Mouse (Mus musculus) small intestine, adult 2 months (tissue): ENCODE results near the gene Prss29. TPM values are rescaled to one million over a fixed set of nuclear protein-coding genes. Genes with fewer than 3 reads are reported as not detected.

ENCODE experiments used
- H3K27ac ChIP-seq: fragments of 200-500 bp; 2 replicates; pipeline ENCODE4 v1.5.1; 2012; ENCODE audit warnings: low read depth, low read length, control low read depth, inconsistent platforms; ENCODE audit not compliant: insufficient read depth
- H3K27me3 ChIP-seq: fragments of 200-500 bp; 2 replicates; pipeline ENCODE4 v1.6.1; 2012; ENCODE audit warnings: mild to moderate bottlenecking, moderate library complexity, low read length, inconsistent platforms; ENCODE audit not compliant: control insufficient read depth, insufficient read depth
- H3K36me3 ChIP-seq: fragments of 200-500 bp; 2 replicates; pipeline ENCODE4 v1.6.1; 2012; ENCODE audit warnings: mild to moderate bottlenecking, low read length, control low read depth, inconsistent platforms; ENCODE audit not compliant: control insufficient read depth, insufficient read depth
- H3K4me1 ChIP-seq: fragments of 200-500 bp; 2 replicates; pipeline ENCODE4 v1.6.1; 2012; ENCODE audit warnings: low read length, inconsistent platforms, mixed read lengths; ENCODE audit not compliant: control insufficient read depth, insufficient read depth, insufficient read length
- H3K4me3 ChIP-seq: fragments of 200-500 bp; 2 replicates; pipeline ENCODE4 v1.5.1; 2012; ENCODE audit warnings: low read depth, mild to moderate bottlenecking, control low read depth, inconsistent platforms, low read length, moderate library complexity
- CTCF ChIP-seq: fragments of 200-500 bp; IDR thresholded peaks from 2 replicates; pipeline ENCODE4 v1.5.1; 2012; ENCODE audit warnings: low read depth, mild to moderate bottlenecking, control low read depth, inconsistent platforms, low read length, moderate library complexity, mixed read lengths; ENCODE audit not compliant: insufficient replicate concordance, insufficient read length; ENCODE audit errors: extremely low read depth
- POLR2A ChIP-seq: fragments of 200-500 bp; IDR thresholded peaks from 2 replicates; pipeline ENCODE4 v1.6.1; 2012; ENCODE audit warnings: low read depth, mild to moderate bottlenecking, control low read depth, inconsistent platforms, low read length, moderate library complexity
- WGBS: fragments of 180-500 bp; shearing (Covaris S2); methylation state at CpG from one replicate; pipeline ENCODE4 v1.1.7; 2018; 5-methylcytosine and 5-hydroxymethylcytosine counted together
- polyA plus RNA-seq: library from polyadenylated mRNA; depleted of rRNA; stranded (reverse); fragments of >200 nt; gene quantifications from 2 replicates; pipeline ENCODE4 v1.2.3, GENCODE M21; 2012; rRNA removed

Gene Prss29
- polyA plus RNA-seq, 1 experiment, result not detected

GRCm38 (mm10) chr17:25340003-25340402 lies 21.5 kb downstream of the Prss29 start:
- H3K4me1 ChIP-seq, result no peaks in the 10 kb centered on the region
- TF ChIP-seq CTCF (no peak), POLR2A (no peak)
- H3K4me3 ChIP-seq, result no peak overlapping the region
- no peak overlapping the region for H3K27ac ChIP-seq
- no peaks in the 10 kb centered on the region for H3K36me3 ChIP-seq
- WGBS, result 86% methylated on average over 6 of the region's 6 CpGs
- no peaks in the 10 kb centered on the region for H3K27me3 ChIP-seq

- Histone ChIP-seq H3K4me3 (no peak overlapping the region), H3K27ac (no peak overlapping the region), H3K4me1 (no peaks in the 10 kb centered on the region), H3K27me3 (no peaks in the 10 kb centered on the region), H3K36me3 (no peaks in the 10 kb centered on the region)
- TF ChIP-seq CTCF (no peak), POLR2A (no peak)
- WGBS, result 32% methylated on average over 3 of the region's 3 CpGs
Measured at GRCm38 (mm10) chr17:25341490-25341889, 23.0 kb downstream of the Prss29 start.

- Histone ChIP-seq H3K27me3 (no peaks in the 10 kb centered on the region), H3K4me3 (no peak within 1 kb of the TSS), H3K27ac (no peak within 1 kb of the TSS), H3K4me1 (no peaks in the 10 kb centered on the region), H3K36me3 (no peaks in the 10 kb centered on the region)
- TF ChIP-seq POLR2A (no peak), CTCF (no peak)
- 73% methylated on average over 4 of the region's 4 CpGs for WGBS
Measured at GRCm38 (mm10) chr17:25345462-25345861, 27.0 kb downstream of the Prss29 start, which contains the start of gene Tpsab1. TSS of gene Tpsab1 (minus strand) at chr17:25345562.

- 50% methylated on average over 2 of the region's 2 CpGs for WGBS
- H3K36me3 ChIP-seq, result no peaks in the 10 kb centered on the region
- no peak overlapping the region for H3K4me3 ChIP-seq
- TF ChIP-seq POLR2A (no peak), CTCF (no peak)
- no peak overlapping the region for H3K27ac ChIP-seq
- no peaks in the 10 kb centered on the region for H3K4me1 ChIP-seq
- no peaks in the 10 kb centered on the region; the same call in 1 of the 2 replicates for H3K27me3 ChIP-seq
Measured at GRCm38 (mm10) chr17:25361291-25361690, 42.8 kb downstream of the Prss29 start.

- Histone ChIP-seq H3K27me3 (no peaks in the 10 kb centered on the region; the same call in 1 of the 2 replicates), H3K4me1 (no peaks in the 10 kb centered on the region), H3K4me3 (no peak overlapping the region), H3K27ac (no peak overlapping the region), H3K36me3 (no peaks in the 10 kb centered on the region)
- WGBS, result 3% methylated on average over 1 of the region's 1 CpGs
- TF ChIP-seq CTCF (peak; percentile 72; the same call in 1 of the 2 replicates), POLR2A (no peak)
Measured at GRCm38 (mm10) chr17:25363726-25364125, 45.3 kb downstream of the Prss29 start.

GRCm38 (mm10) chr17:25366005-25366404 lies 47.6 kb downstream of the Prss29 start, which contains the start of gene Tpsb2:
TSS of gene Tpsb2 (plus strand) at chr17:25366305.
- 60% methylated on average over 2 of the region's 2 CpGs for WGBS
- no peak within 1 kb of the TSS for H3K27ac ChIP-seq
- no peaks in the 10 kb centered on the region; the same call in 1 of the 2 replicates for H3K27me3 ChIP-seq
- no peak for TF ChIP-seq POLR2A
- no peak for TF ChIP-seq CTCF
- H3K4me3 ChIP-seq, result no peak within 1 kb of the TSS
- no peaks in the 10 kb centered on the region for H3K4me1 ChIP-seq
- H3K36me3 ChIP-seq, result no peaks in the 10 kb centered on the region

- Histone ChIP-seq H3K4me1 (no peaks in the 10 kb centered on the region), H3K27ac (peak within 1 kb of the TSS; percentile 38), H3K36me3 (no peaks in the 10 kb centered on the region), H3K27me3 (no peaks in the 10 kb centered on the region), H3K4me3 (no peak within 1 kb of the TSS)
- TF ChIP-seq CTCF (no peak), POLR2A (no peak)
- 64% methylated on average over 3 of the region's 3 CpGs for WGBS
Measured at GRCm38 (mm10) chr17:25368973-25369372, 50.5 kb downstream of the Prss29 start, which contains the start of gene Tpsg1. TSS of gene Tpsg1 (plus strand) at chr17:25369273.

Other genes starting within 250 kb of the Prss29 start
- 9.7 and 17.7 TPM in 2 replicates for gene Tmem204, start 235.1 kb upstream of the Prss29 start, polyA plus RNA-seq
- gene Telo2, start 202.7 kb upstream of the Prss29 start, polyA plus RNA-seq, result 7.3 and 8.9 TPM in 2 replicates
- 0.10 TPM in 1 of 2 replicates, not detected in the other for gene Ptx4, start 197.9 kb upstream of the Prss29 start, polyA plus RNA-seq
- gene Clcn7, start 185.3 kb upstream of the Prss29 start, polyA plus RNA-seq, result 9.5 and 15.9 TPM in 2 replicates
- gene Ccdc154, start 156.2 kb upstream of the Prss29 start, polyA plus RNA-seq, result 0.06 TPM in 1 of 2 replicates, not detected in the other
- 0.33 and 0.46 TPM in 2 replicates for gene Gm38655, start 143.2 kb upstream of the Prss29 start, polyA plus RNA-seq
- gene BC003965, start 134.1 kb upstream of the Prss29 start, polyA plus RNA-seq, result 5.4 and 6.3 TPM in 2 replicates
- 7.1 and 11.7 TPM in 2 replicates for gene Unkl, start 130.3 kb upstream of the Prss29 start, polyA plus RNA-seq
- gene Gnptg, start 78.5 kb upstream of the Prss29 start, polyA plus RNA-seq, result 21.0 and 29.3 TPM in 2 replicates
- 6.8 and 13.3 TPM in 2 replicates for gene Tsr3, start 78.5 kb upstream of the Prss29 start, polyA plus RNA-seq
- gene Baiap3, start 62.3 kb upstream of the Prss29 start, polyA plus RNA-seq, result 10.1 TPM in 2 replicates
- gene Ube2i, start 44.0 kb upstream of the Prss29 start, polyA plus RNA-seq, result 24.8 and 50.8 TPM in 2 replicates
- not detected in 2 replicates for gene Prss34, start 20.3 kb upstream of the Prss29 start, polyA plus RNA-seq
- gene Prss28, start 10.0 kb upstream of the Prss29 start, polyA plus RNA-seq, result not detected in 2 replicates
- gene Tpsab1, start 26.9 kb downstream of the Prss29 start, polyA plus RNA-seq, result 0.39 TPM in 1 of 2 replicates, not detected in the other
- gene Tpsb2, start 47.7 kb downstream of the Prss29 start, polyA plus RNA-seq, result 3.8 TPM in 1 of 2 replicates, not detected in the other
- gene Tpsg1, start 50.6 kb downstream of the Prss29 start, polyA plus RNA-seq, result 15.8 and 59.6 TPM in 2 replicates
- gene Cacna1h, start 115.1 kb downstream of the Prss29 start, polyA plus RNA-seq, result 17.8 and 19.6 TPM in 2 replicates
- gene Tekt4, start 136.0 kb downstream of the Prss29 start, polyA plus RNA-seq, result not detected in 2 replicates
- gene Sstr5, start 178.6 kb downstream of the Prss29 start, polyA plus RNA-seq, result 0.29 and 0.53 TPM in 2 replicates